Mouse (Mus musculus): ENCODE measurements around the gene Myog. TPM values are rescaled to one million over a fixed set of nuclear protein-coding genes. Genes with fewer than 3 reads are reported as not detected.

Myog gene
- polyA plus RNA-seq, 1 experiment from 2014 or later, result 0.17 TPM

- no peak overlapping the region for H3K4me3 ChIP-seq (replicated peaks; ENCODE audit: low read length)
- DNase-seq (ENCODE audit: low spot score) (no peak), ATAC-seq (ENCODE audit: low FRiP score) (no peak)
- H3K27me3 ChIP-seq (ENCODE audit: control insufficient read depth, insufficient read depth, low read length), result no peaks in the 10 kb centered on the region
- no peak overlapping the region for H3K27ac ChIP-seq
- peaks cover 8% of the 10 kb centered on the region; the same call in 1 of the 2 replicates for H3K4me1 ChIP-seq (replicated peaks; ENCODE audit: control insufficient read depth, insufficient read depth, low read length)
- H3K4me2 ChIP-seq (replicated peaks), result no peak overlapping the region
- H3K36me3 ChIP-seq (replicated peaks; ENCODE audit: control insufficient read depth, insufficient read depth), result peaks cover 12% of the 10 kb centered on the region
- H3K9me3 ChIP-seq (ENCODE audit: control insufficient read depth, low read length), result no peaks in the 10 kb centered on the region
- H3K9ac ChIP-seq, result no peak overlapping the region
- WGBS, result 80% methylated on average over 5 of the region's 5 CpGs
Observed at GRCm38 (mm10) chr1:134341641-134342277, 52.0 kb downstream of the Myog start.

Other genes with a start within 250 kb of the Myog start
- gene Btg2, start 210.9 kb upstream of the Myog start, polyA plus RNA-seq (2014; fragmentation: Nextera tagmentation; extraction: Ambion mirVana), result 26.3 and 29.0 TPM in 2 replicates
- 0.20 and 0.23 TPM in 2 replicates for gene Chit1, start 178.7 kb upstream of the Myog start, polyA plus RNA-seq (2014; fragmentation: Nextera tagmentation; extraction: Ambion mirVana)
- gene Chil1, start 107.8 kb upstream of the Myog start, polyA plus RNA-seq (2014; fragmentation: Nextera tagmentation; extraction: Ambion mirVana), result 2.5 and 3.6 TPM in 2 replicates
- gene Mybph, start 96.5 kb upstream of the Myog start, polyA plus RNA-seq (2014; fragmentation: Nextera tagmentation; extraction: Ambion mirVana), result 0.27 TPM in 1 of 2 replicates, not detected in the other
- 13.0 and 14.9 TPM in 2 replicates for gene Adora1, start 54.6 kb upstream of the Myog start, polyA plus RNA-seq (2014; fragmentation: Nextera tagmentation; extraction: Ambion mirVana)
- gene Ppfia4, start 42.9 kb downstream of the Myog start, polyA plus RNA-seq (2014; fragmentation: Nextera tagmentation; extraction: Ambion mirVana), result 20.4 and 22.3 TPM in 2 replicates
- 134 and 140 TPM in 2 replicates for gene Tmem183a, start 72.0 kb downstream of the Myog start, polyA plus RNA-seq (2014; fragmentation: Nextera tagmentation; extraction: Ambion mirVana)
- not detected in 2 replicates for gene 4933406M09Rik, start 96.0 kb downstream of the Myog start, polyA plus RNA-seq (2014; fragmentation: Nextera tagmentation; extraction: Ambion mirVana)
- gene Cyb5r1, start 115.6 kb downstream of the Myog start, polyA plus RNA-seq (2014; fragmentation: Nextera tagmentation; extraction: Ambion mirVana), result 11.1 and 13.3 TPM in 2 replicates
- gene Adipor1, start 125.4 kb downstream of the Myog start, polyA plus RNA-seq (2014; fragmentation: Nextera tagmentation; extraction: Ambion mirVana), result 80.3 and 87.5 TPM in 2 replicates
- 31.8 and 37.3 TPM in 2 replicates for gene Klhl12, start 165.5 kb downstream of the Myog start, polyA plus RNA-seq (2014; fragmentation: Nextera tagmentation; extraction: Ambion mirVana)
- gene Rabif, start 204.7 kb downstream of the Myog start, polyA plus RNA-seq (2014; fragmentation: Nextera tagmentation; extraction: Ambion mirVana), result 73.9 and 82.1 TPM in 2 replicates